Mouse (Mus musculus) spleen, postnatal 4 days (tissue): ENCODE data around the gene Krtap15.

Experiments used
- DNase-seq, 2 experiments: peaks; one replicate each; pipeline ENCODE4 v3.0.0; 2022; ENCODE audit warnings: low spot score in 2 of 2

The Krtap15 gene

DNA sequence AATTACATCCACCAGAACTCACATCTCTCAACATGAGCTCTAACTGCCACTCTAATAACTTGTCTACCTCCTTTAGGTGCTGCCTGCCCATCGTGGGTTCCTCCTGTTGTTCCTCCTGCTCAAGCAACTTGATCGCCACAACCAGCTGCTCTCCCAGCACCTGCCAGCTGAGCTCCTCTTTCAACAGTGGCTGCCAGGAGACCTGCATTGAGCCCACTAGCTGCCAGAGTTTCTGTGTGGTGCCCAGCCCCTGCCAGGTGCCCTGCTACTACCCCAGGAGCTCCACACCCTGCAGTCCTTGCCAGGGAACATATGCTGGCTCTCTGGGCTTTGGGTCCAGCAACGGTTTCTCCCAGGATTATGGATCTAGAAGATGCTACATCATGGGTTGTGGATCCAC lies at the start of gene Krtap15:
Gene Krtap15, plus strand, starts transcription at position 150 of the 400 bp plus-strand sequence.
- DNase-seq, result no peak

DNA sequence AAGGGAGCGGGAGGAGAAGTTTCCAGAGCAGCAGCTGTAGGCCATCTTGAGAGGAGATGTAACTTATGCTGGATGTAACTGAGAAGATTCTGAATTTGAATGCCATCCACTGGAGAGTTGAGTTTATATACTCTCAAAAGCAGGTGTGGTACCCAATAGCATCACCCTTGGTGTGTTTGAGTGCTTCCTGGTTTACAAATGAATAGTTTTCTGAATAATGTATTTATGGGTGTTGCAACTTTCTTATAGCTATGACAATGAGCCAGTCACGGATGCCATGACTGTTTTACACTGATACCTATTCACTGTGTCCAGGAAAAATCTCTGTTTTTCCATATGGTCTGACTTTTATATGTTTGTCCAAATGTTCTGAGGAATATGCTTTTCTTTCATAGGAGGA lies 45.9 kb upstream of the Krtap15 start, which contains the start of gene 2310057N15Rik:
Gene 2310057N15Rik, minus strand, starts transcription at position 101 of the 400 bp plus-strand sequence.
- no peak for DNase-seq

DNA sequence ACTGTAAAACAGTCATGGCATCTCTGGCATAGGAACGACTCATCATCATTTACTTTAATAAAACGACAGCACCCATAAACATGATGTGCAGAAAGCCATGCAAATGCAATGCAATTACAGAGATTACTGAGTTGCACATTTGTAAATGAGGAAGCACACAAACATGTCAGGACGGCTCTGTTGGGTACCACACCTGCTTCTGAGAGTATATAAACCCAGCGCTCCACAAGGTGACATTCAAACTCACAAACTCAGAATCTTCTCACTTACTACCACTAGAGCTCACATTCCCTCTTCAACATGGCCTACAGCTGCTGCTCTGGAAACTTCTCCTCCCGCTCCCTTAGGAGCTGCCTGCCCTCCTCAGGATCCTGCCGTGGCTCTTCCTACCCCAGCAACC lies 42.4 kb upstream of the Krtap15 start, which contains the start of gene Gm5965:
Gene Gm5965, plus strand, starts transcription at position 301 of the 400 bp plus-strand sequence.
- no peak for DNase-seq

DNA sequence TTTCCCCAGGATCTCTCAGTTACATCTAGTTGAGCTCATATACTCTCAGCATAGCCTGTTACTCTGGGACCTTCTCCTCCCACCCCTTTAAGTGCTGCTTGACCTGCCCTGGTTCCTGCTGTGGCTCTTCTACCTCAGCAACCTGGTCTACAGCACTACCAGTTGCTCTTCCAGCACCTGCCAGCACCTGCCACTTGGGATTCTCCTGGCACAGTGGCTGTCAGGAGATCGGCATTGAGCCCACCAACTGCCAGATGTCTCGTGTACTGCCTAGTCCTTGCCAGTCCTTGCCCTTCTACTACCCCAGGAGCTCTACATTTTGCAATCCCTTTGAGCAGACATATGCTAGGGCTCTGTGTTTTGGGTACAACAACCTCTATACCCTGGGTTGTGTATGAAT lies 33.2 kb upstream of the Krtap15 start:
- no peak for DNase-seq

DNA sequence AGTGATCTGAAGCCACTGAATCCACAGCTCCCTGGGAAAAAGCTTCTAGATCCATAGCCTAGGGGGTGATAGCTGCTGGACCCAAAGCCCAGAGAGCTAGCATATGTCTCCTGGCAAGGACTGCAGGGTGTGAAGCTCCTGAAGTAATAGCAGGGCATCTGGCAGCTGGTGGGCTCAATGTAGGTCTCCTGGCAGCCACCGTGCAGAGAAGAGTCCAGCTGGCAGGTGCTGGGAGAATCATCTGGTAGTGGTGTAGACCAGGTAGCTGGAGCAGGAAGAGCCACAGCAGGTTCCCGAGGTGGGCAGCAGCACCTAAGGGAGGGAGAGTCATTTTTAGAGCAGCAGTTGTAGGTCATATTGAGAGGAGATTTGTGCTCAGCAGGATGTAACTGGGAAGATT lies 8.2 kb upstream of the Krtap15 start, which contains the start of gene Gm20741:
Gene Gm20741, minus strand, starts transcription at position 394 of the 400 bp plus-strand sequence.
- DNase-seq, result no peak

DNA sequence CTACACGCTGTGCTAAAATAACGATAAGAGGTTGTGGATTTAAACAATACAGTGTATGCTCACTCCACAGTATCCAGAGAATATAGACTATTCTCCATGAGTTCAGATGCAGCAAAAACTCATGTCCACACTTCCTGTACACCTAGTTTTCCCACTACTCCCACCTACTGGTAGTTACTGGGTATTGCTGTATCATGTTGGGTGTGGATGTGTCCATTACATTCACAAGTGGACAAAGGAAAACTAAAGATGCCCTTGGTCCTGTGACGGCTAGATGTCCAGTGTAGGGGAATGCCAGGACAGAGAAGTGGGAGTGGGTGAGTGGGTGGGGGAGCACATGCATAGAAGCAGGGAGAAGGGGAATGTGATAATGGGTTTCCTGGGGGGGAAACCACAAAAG lies 3.7 kb downstream of the Krtap15 start:
- no peak for DNase-seq

DNA sequence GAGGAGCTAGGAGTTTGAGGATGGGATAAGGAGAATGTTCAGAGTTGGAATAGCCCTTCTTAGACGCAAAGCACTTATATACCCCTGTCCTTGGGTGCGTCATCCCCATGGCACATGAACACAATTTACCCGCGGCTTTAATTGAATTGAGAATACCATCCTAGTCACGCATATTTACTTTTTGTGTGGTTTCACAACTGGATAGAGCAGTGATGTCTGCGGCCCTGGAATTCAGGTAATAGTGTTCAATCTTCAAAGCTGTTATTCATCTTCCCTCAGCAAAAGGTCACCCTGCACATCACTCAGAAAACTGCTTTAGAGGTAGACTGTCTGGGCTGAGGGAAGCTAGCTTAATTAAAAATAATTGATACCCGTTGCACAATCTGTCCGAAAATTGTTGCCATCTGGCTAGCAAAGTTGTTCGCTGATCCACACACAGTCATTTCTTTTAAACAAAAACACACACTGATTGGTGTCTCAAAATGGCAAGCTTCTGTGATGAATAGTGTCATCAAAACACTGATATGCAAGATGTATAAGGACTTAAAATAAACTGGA lies 6.2 kb downstream of the Krtap15 start, which contains the start of gene Krtap14:
Gene Krtap14, minus strand, starts transcription at position 51 of the 558 bp plus-strand sequence.
- no peak for DNase-seq

DNA sequence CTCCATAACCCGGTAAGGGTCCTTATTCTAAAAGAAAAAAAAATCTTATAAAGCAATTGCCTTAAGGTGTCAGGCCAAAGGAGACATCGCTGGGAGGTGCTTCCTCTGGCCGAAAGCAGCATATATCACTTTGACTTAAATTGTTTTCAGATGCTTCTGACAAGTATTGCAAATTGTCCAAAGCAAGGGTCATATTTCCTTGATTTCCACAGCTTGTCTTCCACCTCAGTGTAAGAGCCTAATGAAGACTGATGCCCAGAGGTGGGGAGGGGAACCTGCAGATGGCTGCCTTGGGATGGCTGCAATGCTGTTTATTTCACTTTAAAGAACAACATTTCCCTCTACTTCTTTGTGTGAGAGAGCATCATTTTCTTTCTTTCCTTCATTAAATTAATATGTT lies 7.0 kb downstream of the Krtap15 start:
- DNase-seq, result no peak

DNA sequence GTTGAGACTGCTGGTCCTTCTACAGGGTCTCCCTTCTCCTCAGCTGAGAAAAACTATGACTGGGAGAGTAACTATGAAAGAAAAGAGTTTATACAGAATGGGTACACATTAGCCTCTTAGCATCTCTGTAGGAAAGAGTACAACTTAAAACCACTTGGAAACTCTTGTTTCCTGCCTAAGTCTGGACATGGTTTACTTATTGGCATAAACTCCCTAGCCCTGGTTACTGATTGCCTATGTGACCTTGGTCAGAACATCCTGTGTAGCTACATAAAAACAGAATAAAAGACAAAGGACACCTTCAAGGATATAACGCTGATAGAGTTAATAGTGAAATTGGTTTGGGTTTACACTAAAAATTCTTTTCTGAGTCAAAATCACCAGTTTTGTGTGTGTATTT lies 27.3 kb downstream of the Krtap15 start:
- no peak for DNase-seq

DNA sequence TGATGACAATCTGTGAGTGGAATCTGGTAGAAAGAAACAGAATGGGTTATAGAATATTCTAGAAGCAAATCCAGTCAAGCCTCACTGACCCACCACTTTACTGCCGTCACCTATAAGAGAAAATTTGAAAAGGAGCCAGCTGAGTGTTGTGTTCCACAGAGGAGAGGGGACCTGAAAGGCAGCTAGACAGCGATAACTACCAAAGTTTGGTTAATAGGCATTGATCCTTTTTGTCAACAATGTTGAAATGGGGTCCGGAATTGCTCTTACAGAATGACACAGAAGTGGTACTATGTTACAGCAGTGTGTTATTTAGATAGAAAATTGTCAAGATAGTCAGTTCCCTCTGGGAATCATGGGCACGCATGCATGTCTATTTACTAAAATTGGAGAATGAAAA lies 28.5 kb downstream of the Krtap15 start:
- no peak for DNase-seq

DNA sequence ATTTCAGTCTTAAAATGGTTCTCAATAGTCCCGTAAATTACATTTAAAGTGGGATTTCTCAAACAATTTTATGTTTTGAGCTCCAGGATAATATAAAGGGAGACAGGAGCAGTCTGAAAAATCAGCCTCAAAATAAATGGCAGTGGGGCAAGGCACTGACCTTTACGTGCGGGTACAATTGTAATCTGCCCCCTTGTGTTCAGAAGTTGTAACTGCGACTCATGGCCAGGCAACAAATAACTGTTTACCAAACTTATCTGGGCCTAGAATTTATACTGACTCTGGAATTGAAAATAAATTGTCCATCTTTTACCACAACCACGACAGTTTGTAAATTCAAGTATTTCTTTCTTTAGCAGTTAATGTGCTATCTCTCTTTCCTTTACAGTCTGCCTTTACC lies 31.4 kb downstream of the Krtap15 start:
- no peak for DNase-seq

DNA sequence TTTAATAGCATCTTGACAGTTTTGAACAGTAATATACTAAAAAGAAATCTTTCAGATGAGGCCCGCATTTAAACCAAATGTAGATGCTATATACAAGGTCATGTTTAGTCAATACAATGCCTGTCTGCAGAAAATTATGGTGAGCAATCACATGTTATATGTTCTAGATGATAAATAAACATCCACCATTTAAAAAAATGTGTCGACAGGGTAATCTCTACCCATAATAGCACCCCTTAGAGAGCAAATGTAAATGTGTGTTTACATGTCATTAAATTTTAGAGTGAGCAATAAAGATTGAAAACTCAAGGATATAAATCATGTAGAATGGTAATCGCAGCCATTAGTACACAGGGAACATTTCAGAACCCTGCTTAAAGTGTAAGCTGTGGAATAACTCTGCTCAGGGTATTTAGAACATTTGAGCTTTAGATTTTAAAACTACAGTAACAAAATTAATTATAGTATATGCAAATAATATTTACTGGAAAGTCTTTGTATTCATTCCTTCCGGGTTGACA lies 44.9 kb downstream of the Krtap15 start:
- DNase-seq, result no peak

DNA sequence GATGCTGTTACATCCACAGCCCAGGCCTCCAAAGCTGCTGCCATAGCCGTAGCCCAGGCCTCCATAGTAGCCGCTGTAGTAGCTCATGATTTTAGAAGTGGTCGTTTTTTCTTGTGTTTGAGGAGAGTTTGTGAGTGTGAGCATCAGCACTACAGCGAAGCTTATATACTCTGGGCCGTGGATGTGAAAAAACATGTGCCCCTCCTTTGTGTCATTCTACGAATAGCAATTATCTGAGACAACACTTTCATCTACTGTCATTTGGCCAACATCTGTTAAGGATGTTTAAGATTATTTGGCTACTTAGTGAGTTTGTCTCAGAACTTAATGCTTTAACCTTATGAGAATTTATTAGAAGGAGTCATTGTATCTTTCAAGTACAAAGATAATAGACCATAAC lies 49.3 kb downstream of the Krtap15 start, which contains the start of gene Krtap19-1:
Gene Krtap19-1, minus strand, starts transcription at position 101 of the 400 bp plus-strand sequence.
- no peak for DNase-seq

DNA sequence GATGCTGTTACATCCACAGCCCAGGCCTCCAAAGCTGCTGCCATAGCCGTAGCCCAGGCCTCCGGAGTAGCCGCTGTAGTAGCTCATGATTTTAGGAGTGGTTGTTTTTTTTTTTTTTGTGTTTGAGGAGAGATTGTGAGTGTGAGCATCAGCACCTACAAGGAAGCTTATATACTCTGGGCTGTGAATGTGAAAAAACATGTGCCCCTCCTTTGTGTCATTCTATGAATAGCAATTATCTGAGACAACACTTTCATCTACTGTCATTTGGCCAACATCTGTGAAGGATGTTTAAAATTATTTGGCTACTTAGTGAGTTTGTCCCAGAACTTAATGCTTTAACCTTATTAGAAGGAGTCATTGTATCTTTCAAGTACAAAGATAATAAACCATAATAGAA lies 54.2 kb downstream of the Krtap15 start, which contains the start of gene Krtap19-2:
Gene Krtap19-2, minus strand, starts transcription at position 101 of the 400 bp plus-strand sequence.
- no peak for DNase-seq

DNA sequence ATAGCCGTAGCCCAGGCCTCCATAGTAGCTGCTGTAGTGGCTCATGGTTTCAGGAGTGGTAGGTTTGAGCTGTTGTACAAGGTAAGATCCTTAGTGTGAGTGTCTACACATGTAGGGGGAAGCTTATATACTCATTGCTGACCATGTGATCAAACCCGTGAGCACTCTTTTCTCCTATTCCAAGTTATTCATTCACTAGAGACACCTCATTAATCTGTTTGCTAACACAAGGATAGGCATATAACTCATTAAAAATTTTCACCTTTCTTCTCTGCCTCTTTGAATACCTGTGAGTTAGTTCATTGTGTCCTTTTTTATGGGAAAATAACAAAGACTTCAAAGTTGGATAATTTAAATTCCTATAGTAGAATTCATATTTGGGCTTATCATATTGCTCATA lies 57.9 kb downstream of the Krtap15 start, which contains the start of gene Krtap19-3:
Gene Krtap19-3, minus strand, starts transcription at position 101 of the 400 bp plus-strand sequence.
- DNase-seq, result no peak
